Mouse (Mus musculus): Measurements from ENCODE around the gene Zfp760.
"Not testable (repeated sequence)": the region's sequence is repeated elsewhere in the genome, so short reads cannot be mapped to it uniquely, and the experiment has no call there.

The Zfp760 gene

DNA sequence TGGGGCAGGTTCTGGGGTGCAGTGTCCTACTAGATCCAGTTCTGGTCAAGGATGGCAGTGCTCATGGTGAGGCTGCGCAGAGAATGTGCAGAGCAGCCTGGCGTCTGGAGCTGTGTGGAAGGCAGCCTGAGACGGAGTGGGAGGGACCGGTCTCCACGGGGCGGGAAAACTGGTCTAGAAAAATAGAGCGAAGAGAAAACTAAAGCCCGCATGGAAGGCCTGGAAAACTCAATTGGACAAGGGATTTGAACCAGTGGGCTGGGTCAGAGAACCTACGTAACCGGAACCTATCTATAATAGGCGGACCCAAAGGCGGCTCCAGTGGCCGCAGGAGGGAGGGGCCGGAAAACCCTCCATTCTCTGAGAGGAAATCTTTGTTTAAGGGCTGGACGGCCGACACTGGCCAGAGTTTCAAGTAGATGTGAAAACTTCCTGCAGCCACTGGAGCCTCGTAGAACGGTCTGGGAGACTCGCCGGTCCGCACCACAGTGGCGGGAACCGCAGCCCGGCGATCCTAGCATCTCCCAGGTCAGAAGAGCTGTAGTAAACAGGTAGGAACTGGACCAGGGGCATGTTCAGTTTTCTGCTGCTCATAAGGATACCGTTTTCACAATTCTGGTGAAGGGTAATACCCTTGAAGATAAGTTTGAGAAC is at the start of gene Zfp760:
Zfp760 (plus strand) TSS at position 399 of the 654 bp plus-strand sequence.
- DNase-seq (ENCODE audit: low read depth, low spot score), result peak; percentile 93

DNA sequence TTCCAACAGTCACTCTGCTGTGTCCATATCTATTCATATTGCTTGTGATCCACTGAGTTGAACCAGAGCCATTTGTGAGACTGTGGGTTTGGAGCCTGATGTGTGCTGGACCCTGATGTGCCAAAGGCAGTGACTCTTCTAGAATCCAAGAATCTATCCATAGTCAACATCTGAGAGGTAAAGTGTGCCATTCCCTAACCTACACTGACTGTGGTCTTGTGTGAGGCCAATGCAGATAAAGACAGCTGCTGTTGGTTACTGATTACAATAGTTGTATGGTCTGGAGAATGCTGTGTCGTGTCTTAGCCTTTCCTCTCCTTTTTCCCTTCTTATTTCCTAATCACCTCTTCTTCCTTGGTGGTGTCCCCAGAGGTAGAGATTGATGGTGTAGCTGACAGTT is 28.7 kb upstream of the Zfp760 start:
- not testable (repeated sequence) for DNase-seq (ENCODE audit: low read depth, low spot score)

DNA sequence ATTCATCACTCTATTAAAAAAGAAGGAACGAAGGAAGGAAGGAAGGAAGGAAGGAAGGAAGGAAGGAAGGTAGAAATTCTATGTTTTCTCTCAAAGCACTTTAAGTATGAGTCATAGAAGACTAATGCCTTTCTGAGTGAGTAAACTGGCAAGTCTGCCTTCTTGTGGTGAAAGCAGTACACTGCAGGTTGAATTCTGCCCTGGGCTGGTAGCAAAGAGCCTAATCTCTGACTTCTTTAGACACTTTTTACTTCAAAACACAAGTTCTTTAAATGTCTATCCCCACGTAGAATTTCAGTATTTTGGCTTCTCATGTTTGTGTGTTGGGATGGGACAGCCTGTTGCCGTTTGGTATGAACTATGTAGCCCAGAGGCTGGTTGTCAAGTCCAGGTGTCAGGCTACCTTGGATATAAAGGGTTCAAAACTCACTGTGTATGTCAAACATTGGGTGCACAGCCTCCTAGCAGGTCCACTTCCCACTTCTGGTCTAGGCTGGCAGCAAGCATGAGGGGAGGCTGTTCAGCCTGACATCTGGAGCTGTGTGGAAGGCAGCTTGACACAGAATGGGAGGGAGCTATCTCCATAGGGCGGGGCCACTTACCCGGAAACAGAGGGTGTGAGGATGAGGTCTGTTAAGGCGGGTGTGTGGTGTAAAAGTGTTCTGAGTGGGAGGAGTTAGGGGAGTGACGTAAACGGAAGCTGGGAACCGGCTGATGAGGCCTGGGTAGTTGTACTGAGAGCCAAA is 28.1 kb upstream of the Zfp760 start:
- peak; percentile 94 for DNase-seq (ENCODE audit: low read depth, low spot score)

DNA sequence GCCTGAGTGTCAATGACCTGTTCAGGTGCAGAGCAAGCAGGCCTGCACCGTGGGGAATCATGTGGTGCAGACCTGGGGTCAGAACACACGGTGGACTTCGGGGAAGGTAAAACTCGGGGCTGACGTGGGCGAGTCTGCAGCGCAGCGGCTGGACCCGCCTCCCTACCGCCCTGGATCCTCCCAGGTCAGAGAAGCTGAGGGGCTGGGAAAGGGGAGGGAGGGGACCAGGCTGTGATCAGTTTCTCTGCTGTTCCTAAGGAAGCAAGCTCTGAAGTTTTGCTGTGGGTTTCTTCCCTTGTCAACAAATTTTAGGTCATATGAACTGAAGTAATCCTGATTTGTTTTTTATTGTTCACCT is 27.5 kb upstream of the Zfp760 start:
- DNase-seq (ENCODE audit: low read depth, low spot score), result not testable (repeated sequence)

DNA sequence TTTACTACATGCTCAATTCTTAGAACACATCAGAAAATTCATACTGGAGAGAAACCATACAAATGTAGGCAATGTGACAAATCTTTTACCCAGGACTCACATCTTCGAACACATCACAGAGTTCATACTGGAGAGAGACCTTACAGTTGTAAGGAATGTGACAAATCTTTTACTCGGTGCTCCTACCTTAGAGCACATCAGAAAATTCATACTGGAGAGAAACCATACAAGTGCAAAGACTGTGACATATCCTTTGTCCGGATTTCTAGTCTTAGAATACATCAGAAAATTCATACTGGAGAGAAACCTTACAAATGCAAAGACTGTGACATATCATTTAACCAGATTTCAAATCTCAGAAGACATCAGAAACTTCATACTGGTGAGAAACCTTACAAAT is 16.0 kb upstream of the Zfp760 start, which contains the start of gene Gm10226:
Gm10226 (plus strand) TSS at position 301 of the 400 bp plus-strand sequence.
- DNase-seq (ENCODE audit: low read depth, low spot score), result no peak

DNA sequence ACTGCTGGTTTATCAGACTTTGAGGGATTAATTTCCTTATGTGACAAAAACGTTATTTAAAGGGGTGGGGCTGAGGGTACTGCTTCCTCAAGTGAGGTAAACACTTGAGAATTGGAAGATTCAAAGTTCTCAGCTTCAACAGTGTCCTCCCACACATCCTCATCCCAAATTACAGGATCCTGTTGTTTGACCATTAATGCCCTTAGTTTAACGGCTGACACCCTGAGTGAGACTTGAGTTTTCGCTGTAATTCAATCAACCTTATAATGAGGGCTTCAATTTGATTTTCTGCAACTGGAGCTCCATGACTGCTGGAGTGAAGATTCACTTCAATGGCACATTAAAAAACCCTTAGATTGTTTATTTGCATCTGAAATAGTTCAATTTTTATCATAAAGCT is 14.2 kb upstream of the Zfp760 start:
- no peak for DNase-seq (ENCODE audit: low read depth, low spot score)

DNA sequence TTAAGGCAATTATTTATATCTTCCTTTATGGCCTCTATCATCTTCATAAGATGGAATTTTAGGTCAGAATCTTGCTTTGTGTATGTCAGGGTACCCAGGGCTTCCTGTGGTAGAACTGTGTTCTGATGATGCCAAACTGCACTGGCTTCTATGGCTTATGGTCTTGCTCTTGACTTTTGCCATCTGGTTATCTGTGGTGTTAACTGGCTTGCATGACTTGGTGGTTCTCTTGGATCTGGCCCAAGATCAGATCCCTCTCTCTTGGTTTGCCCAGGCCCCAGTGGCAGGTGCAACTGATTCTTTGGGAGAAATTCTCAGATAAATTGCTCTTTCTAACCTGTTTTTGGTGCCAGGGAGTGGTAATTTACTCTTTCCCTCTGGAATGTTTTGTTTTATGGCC is 11.5 kb upstream of the Zfp760 start:
- no peak for DNase-seq (ENCODE audit: low read depth, low spot score)

DNA sequence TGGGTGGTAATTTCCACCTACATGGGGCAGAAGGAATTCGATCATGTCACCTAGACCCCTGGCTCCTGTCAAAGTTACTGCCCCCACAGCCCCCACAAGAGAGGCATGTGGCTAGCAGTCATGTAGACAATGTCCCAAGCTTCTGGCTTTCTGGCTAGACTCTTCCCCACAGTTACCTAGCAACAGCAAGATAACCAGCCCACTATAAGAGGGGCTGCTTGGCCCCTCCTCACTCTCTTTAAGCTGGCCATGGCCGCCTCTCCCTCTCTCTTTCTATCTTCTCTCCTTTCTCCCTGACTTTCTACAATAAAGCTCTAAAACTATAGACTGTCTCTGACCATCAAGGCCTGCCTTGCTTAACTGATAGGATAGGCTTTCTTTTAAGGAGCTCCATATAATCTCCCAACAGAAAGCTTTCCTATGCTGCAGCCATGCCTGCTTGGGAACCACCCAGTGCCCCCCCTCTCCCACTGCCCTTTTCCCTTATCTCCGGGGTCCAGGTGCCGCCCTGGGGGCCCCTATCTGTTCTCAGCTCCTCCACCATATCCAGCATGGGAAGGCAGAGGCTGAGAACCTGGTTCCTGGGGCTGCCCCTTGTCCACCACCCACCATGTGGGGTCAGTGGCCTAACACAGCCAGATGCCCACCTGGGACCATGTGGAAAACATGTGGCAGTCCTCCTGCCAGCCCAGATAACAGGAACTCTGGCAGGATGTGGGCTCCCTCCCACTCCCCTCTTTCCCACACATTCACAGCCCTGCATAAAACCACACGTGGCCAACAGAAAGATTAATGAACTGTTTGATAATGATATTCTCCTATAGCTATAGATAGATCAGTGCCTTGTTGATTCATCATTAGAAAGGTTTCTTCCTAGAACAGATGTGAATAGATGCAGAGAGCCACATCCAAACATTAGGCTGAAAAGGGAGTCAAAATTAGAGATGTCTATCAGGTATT is 5.0 kb upstream of the Zfp760 start:
- DNase-seq (ENCODE audit: low read depth, low spot score), result no peak

DNA sequence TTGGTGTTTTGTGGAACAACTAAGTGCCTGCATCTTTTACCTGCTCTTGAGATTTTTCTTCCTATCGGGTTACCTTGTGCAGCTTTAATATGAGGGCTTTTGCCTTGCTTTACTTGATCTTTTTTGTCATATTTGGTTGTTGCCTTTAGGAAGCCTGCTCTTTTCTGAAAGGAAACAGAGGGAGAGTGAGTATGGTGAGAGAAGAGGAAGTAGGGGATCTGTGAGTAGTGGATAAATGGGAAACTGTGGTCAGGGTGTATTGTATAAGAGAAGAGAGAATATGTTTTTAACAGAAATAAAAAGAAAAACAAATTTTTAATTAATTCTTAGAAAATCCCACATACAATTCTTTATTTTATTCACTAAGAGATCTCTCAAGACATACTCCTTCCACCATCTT is 4.1 kb upstream of the Zfp760 start:
- no peak for DNase-seq (ENCODE audit: low read depth, low spot score)

DNA sequence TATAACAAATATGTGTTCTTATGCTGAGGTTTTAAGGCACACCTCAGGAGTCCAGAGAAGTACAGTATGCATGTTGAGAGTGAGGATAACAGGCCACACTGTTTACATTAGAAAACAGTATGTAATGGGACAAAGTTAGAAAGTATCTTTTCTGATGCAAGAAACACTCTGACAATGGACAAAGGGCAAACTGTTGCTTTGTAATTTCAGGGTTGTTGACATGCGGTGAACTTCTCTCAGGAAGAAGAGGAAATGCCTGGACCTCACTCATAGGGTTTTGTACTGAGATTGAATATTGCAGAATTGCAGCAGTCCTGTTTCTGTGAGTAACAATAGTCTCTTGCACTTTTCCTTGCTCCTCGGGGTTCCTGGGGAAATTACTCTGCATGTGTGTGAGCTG is 860 bp downstream of the Zfp760 start:
- DNase-seq (ENCODE audit: low read depth, low spot score), result no peak

DNA sequence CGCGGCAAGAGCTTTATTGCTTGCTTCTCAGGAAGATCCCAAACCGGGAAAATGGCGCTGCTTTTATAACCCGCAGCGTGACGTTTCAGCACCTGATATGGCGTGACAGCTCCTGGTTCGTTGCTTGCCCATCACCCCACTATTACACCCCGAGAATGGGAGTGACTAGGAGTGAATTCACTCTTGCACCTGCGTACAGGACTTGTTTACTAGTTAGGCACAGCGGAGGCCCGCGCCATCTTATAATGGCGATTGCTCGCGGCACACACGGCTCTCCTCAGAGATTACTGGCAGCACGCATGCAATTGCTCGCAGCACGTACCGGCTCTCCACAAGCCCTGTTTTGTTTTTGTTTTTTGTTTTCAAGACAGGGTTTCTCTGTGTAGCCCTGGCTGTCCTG is 23.0 kb downstream of the Zfp760 start, which contains the start of gene Zfp229:
Zfp229 (plus strand) TSS at position 301 of the 400 bp plus-strand sequence.
- DNase-seq (ENCODE audit: low read depth, low spot score), result not testable (repeated sequence)

DNA sequence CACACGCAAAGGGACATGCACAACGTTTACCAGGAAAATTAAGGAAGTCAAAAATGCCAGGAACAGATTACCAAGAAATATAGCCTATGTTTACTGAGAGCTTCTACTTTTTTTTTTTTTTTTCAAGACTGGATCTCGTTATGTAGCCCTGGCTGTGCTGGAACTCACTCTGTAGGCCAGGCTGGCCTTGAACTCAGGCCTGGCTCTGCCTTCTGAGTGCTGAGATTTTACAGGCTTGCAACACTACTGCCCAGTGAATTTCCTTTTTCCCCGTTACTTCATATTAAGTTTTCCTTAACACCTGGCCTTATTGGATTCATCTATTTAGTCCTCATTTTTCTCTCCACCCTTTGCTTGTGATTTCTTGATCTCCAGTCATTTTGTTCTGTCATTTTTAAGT is 25.5 kb downstream of the Zfp760 start:
- no peak for DNase-seq (ENCODE audit: low read depth, low spot score)

DNA sequence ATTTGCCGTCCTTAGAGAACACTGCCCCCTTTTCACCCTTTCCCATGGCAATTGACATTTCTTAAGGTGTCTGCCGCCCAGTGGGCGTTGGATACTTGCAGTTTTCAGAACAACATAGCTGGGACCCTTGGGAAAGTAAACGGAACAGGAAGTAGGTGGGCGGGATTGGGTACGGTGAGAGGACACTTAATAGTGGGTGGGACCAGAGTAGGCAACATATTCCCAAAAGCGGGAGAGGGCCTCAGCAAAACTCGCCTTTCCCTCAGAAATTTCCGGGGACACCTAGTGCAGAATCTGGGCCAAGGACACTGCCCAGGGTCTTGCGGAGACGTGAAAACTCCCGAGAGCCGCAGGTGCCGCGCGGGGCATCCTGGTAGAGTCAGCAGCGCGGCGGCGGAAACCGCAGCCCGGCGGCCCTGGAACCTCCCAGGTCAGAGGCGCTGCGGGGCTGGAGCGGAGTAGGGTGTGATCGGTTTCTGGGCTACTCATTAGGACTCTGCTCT is 26.0 kb downstream of the Zfp760 start:
- DNase-seq (ENCODE audit: low read depth, low spot score), result peak; percentile 86

DNA sequence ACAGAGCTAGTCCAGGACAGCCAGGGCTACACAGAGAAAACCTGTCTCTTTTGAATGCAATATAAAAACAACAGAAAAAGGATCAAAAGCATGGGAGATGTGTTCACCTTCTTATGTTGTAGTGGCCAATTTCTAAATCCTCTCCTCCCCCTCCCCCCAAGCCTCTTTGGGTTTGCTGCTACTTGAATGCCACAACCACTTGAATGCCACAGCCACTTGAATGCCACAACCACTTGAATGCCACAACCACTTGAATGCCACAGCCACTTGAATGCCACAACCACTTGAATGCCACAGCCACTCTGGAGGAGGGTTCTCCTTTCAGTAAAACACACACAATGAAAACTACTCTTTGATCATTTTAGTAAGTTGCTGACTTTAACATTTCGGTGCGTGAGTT is 45.2 kb downstream of the Zfp760 start:
- no peak for DNase-seq (ENCODE audit: low read depth, low spot score)

DNA sequence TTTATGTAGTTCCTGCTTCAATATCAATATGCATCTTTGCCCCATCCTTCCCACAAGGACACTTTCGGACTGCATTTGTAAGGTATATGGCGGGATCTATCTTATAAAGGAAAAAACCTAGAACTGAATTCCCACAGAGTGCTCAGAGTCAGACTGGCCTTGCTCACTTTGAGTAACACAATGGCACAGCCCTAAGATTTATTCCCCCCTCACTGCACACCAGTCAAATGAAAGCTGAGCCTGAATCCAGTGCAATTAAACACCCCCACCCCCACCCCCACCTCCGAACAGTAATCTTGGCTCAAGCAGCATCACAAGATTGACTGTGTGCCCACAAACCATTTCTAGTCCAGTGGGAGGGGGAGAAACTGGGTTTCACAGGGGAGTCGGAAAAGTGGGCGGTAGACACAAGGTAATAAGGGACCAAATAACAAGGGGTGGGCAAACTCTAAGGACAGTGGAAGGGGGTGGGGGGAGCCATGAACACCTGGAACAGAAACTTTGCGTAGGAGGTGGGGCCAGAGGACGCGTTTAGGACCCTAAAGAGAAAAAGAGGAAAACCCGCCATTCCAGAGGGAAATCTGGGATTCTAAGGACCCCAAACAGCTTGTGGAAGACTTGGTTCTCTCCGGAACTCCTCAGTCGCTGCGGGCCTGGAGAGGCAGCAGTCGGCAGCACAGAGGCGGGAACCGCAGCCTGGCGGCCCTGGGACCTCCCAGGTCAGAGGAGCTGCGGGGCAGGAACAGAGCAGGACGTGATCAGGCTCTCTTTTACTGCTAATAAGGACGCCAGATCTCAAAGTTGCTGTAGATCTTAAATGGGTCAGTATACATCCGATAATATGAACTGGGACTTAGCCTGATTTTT is 46.0 kb downstream of the Zfp760 start:
- DNase-seq (ENCODE audit: low read depth, low spot score), result peak; percentile 2

DNA sequence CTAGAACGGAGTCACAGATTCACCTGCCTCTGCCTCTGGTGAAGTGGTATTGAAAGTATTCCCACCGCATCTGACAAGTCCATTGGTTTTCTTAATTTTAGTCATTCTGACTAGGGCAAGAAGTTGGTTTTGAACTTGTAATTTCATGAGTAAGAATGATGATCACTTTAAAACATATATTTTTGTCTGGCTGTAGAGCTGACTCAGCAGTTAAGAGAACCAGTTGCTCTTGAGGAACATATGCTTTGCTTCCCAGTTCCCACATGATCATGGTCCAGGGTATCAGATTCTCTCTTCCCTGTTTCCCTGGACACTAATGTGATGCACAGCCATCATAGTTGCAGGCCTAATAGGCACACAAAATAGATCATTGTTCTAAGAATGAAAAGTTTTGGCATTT is 62.8 kb downstream of the Zfp760 start:
- no peak for DNase-seq (ENCODE audit: low read depth, low spot score)

Data from brain, adult 2 months (tissue).